Mouse (Mus musculus): ENCODE data around the gene Mpo.

Mpo gene

DNA sequence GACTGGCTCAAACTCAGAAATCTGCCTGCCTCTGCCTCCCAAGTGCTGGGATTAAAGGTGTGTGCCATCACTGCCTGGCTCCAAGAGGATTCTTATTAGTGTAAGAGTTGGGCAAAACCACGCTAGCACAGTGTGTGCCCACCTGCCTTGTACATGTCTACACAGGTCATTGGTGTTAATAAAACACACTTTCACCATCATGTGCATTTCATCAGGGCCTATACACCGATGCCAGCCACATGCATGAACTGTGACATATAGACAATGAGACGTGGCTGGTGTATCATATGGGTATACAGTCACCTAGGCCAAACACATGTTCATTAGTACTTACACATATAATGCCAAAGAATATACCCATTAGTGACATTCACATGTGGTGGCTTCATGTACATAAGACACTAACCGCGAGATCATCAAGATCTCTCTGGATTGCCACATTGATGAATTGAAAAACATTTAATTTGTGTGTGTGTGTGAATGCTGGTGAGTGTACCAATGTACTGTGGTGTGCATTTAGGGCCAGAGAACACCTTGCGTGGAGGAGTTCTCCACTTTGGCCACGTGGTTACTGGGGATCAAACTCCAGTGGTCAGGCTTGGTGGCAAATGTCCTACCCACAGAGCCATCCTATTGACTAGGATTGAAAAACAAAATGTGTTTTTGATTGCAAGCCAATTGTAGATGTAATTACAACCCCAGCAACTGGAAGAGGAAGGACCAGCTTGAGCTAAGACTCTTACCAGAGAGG lies 35.0 kb upstream of the Mpo start:
- no peak for DNase-seq (ENCODE audit: low spot score)

DNA sequence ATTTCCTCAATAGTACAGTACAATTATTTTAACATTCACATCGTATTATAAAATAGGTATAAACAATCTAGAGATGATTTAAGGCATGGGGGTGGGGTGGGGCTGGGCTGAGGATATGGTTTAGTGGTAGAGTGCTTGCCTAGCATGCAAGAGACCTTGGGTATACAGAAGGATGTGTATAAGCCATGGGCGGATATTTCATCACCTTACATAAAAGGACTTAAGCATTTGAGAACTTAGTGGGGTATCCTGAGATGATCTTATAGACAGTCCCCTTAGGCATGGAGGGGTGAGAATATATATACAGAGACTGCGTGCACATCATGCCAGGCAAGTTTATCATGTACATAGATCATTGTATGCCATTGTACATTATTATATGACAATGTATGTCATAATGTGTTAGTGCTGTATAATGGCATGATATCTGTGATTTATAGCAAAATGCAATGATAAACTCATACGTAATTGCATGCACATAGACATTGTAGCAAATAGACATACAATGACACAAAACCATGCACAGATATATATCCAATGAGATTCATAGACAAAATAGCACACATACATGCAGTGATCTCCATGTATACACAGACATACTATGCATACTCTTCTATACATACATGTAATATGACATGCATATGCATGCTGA lies 34.3 kb upstream of the Mpo start:
- no peak for DNase-seq (ENCODE audit: low spot score)

DNA sequence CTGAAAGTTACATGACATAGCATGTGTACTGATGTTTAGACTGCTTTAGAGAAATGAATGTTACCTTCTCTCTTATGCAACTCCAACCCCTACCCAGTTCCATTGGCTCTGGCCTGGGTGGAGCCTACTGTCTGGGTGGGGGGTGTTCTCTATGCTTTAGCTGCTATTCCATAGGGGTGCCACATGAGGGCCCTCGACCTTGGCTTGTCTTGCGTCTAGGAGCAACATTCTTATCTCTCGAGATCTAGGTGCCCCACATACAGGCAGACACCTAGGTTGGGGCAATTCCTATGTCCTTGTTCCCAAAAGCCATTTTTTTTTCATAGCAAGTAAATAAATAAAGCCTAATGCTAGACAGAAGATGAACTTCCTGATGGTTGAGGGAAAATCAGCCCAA lies 33.8 kb upstream of the Mpo start:
- DNase-seq (ENCODE audit: low spot score) = peak; percentile 52

DNA sequence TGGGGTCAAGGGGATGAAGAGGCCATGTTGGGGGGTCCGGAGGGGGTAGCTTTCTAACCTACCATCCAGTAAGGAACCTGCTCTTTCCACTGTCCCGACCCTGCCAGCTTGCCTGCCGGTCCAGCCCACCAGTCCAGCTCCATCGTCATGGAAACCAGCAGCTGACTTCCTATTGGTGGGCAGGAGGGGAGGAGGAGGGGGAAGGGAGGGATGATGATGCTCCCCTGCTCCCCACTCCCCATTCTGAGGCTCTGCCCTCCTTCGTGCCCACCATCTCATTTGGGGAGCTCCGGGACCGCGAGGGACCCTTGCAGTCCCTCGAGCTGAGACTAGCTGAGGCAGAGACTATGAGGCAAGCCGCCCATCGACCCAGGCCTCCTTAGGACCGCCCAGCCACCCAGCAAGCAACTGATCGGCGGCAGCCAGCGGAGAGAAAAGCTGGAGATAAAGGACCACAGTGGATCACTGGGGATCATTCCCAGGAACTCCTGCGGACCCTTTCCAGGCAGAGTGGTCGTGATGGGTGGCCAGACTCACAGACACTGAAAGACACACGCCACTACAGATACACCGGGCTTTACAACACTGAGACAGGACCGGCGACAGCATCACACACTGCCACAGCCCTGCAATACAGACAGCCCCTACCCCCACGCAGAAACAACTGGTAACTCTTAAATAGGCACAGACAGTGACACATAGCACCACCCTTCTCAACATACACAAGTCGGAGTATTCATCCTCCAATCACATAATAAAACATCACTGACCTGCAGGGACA lies 32.9 kb upstream of the Mpo start, which contains the start of gene Tspoap1:
Gene Tspoap1 (plus strand): TSS at position 241 of the 781 bp plus-strand sequence.
- peak; percentile 79 for DNase-seq (ENCODE audit: low spot score)

DNA sequence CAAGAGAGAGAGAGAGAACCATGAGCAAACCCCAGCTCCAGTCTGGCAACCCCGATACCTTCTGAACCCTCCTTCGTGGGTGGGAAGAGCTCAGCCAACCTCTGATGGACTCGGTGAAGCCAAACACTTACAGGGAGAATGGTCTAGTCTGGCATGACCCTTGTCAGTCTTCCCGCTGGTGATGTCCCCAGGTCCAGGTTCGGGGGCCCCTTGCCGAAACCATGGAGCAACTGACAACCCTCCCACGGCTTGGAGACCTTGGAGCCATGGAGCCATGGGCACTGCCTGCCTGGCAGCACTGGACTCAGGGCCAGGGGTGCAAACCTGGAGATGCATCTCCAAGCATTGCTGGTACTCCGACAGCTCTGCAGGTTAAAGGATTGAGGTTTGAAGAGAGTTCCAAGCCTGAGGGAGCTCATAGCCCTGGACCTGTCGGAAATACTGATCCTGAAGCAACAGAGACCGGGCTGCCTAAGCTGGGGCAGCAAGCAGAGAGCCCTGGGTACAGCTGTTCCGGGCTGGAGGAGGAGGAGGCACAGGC lies 32.1 kb upstream of the Mpo start:
- DNase-seq (ENCODE audit: low spot score) = peak; percentile 36

DNA sequence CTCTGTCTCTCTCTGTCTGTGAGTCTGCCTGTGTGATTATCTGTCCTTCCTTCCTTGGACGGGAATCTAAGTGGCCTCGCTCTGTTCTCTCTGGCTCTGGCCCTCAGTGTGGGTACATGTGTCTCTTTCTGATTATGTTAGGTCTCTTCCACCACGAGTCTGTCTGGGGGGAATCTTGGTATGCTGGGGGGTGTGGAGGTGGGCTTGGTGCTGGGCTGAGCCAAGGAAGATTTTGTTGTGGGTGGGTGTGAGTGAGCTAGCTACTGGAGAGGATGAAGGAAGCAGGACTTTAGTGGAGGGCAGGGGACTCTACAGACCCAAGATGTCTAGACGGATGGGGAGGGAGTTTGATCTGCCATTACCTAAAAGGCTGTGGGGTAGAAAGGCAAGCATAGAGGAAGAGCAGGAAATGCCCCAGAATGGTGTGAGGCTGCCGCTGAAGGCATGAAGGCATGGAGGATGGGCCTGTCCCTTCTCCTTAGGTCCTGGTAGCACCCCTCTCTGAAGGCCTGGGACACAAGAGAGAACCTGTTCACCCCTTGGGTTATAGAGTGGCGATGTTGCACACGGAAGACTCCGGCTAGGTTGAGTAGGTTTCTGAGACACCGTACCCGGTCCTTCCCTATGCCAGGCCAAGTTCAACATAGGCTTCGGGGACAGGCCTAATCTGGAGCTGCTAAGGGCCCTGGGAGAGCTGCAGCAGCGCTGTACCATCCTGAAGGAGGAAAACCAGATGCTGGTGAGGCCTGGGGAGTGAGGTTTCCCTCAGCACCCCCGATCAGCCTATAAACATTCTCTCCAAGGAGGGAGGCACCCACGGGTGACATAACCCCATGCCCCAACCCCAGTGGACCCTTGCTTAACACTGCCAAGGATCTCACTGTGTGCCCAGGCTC lies 31.3 kb upstream of the Mpo start:
- no peak for DNase-seq (ENCODE audit: low spot score)

DNA sequence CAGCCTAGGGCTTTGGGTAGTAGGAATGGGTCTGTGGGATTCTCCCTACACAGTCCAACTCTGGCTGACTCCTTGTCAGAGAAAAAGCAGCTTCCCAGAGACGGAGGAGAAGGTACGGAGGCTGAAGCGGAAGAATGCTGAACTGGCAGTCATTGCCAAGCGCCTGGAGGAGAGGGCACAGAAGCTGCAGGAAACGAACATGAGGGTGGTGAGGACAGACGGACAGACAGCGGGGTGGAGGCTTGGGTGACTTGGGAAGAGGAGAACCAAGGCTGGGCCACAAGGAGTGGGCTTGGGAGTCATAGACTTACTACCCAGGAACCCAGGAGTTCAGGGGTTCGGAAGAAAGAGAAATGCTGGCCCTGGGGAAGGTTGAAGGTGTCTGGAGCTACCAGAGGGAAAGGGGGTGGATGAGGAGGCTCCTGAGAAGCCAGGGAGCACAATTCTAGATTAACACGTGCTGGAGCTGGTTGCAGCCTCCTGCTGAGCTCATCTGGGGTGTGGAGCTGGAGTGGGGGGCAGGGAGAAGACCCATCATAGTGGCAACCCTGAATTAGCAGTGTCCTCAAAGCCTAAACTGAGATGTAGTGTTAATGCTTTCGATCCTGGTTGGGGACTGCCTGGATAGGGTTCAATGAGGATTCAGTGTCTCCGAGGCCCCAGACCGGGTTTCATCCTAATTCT lies 30.5 kb upstream of the Mpo start:
- DNase-seq (ENCODE audit: low spot score) = no peak

DNA sequence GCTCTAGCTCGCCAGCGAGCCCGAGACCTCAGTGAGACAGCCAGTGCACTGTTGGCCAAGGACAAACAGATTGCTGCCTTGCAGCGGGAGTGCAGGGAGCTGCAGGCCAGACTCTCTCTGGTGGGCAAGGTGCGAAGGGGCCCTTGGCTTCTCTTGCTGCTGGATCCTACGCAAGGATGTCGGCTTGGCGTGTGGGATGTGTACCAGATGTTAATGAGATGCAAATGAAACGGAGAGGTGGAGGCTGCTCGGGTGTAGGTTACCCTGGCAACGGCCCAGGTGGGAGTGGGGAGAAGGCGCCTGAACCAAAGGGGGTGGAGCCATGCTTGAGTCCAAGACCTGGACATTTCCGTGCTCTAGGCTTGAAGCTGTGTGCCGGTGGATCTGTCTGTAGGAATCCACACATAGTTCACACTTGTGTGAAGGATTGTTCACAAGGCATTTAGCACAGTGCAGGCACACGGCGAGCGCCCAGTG lies 29.8 kb upstream of the Mpo start:
- DNase-seq (ENCODE audit: low spot score) = peak; percentile 70

DNA sequence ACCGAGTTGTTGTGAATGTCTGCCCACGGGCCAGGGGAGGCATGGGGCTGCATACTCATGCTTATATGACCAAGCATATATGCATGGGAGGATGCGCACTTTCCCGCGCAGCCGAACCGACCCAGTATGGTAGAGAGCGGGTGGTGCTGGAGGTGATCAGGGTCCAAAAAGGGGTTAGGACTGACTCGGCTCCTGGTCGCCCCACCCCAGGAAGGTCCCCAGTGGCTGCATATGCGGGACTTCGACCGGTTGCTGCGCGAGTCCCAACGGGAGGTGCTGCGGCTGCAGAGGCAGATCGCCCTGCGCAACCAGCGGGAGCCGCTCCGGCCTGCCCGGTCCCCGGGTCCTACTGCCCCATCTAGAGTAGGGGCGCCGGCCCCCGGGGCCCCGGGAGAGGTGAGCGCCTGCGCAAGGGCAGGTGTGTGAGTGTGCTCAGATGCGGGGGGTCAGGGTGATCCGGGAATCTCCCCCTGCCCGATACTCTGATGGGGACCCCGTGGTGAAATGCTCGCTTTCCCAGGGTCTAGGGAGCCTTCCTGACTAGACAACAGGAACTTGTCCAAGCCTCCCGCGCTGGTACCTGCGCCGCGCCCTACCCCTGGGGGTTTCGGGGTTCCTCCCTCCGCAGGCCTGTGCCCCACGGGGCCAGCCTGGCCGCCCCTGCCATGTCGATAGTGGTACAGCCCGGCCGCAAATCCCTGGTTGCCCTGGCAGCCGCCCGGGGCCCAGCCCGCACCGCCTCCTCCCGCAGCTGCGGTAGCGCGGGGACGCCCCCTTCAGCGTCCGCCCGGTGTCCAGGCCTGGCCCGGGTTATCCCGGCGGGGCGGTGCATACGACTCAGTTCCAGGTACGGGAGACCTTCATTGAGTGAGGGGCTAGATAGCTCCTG lies 29.1 kb upstream of the Mpo start:
- peak; percentile 43 for DNase-seq (ENCODE audit: low spot score)

DNA sequence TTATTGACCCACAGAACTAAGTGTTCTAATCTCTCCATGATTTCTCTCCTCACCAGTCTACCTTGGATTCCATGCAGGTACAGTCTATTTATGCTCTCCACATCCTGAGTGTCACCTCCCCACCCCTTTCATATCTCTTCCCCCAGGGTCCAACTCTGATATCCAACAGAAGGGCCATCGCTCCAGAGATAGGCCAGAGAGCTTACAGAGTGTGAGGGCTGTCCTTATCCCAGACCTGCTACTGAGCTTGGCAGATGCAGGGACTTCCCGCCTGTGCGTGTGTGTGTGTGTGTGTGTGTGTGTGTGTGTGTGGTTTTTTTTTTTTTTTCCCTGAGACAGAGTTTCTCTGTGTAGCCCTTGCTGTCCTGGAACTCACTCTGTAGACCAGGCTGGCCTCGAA lies 24.6 kb upstream of the Mpo start:
- no peak for DNase-seq (ENCODE audit: low spot score)

DNA sequence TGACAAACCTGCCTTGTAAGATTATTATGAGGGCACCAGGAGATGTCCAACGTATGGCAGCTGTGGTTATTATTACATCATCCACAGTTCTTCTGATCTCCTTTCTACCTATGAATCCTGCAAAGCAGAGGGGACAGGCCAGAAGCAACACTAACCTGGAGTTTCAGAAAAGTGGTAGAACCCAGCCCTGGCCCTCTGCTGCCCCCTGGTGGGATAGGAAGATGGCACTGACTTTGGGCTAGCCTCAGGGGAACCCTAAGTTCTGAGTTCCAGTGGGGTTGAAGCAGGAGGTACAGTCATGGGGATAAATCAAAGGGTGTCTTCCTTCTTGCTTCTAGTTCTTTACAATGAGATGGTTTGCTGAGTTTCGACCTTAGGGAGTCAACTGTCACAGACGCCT lies 22.4 kb upstream of the Mpo start:
- peak; percentile 78 for DNase-seq (ENCODE audit: low spot score)

DNA sequence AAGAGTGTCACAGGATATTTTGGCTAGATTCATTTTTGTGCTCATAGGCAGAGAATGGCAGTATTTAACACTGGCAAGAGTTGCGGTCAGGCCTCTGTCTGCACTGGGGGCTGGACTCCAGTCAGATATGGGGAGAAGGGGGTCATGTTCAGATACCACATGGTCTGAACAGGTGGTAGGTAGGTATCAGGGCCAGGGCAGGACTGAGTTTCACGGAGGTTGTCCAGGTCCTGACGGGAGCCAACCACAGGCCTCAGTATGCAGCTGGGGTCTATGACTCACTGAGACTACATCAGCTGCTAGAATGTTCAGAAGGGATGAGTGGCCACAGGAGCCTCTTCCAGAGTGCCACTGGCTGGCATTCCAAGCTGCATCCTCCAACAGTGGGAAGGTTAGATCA lies 21.0 kb upstream of the Mpo start:
- no peak for DNase-seq (ENCODE audit: low spot score)

DNA sequence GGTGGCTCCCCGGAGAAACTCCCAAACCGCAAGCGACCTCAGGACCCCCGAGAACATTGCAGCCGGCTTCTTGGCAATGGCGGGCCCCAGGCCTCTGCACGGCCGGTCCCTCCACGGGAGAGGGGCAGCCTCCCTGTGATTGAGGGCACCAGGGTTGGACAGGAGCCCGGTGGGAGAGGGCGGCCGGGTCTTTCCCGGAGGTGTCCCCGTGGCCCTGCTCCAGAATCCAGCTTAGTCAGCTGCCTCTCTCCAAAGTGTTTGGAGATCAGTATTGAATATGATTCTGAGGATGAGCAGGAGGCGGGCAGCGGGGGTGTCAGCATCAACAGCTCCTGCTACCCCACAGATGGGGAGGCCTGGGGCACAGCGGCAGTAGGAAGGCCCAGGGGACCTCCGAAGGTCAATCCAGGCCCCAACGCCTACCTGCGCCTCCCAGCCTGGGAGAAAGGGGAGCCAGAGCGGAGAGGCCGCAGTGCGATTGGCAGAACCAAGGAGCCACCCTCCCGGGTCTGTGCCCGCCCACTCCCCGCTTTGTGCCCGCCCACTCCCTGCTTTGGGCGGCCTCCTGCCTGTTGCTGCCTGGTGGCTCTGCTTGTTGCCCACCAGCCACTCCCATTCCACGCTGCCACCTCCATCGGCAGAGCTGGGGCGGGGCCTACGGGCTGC lies 15.1 kb upstream of the Mpo start:
- peak; percentile 62 for DNase-seq (ENCODE audit: low spot score)

DNA sequence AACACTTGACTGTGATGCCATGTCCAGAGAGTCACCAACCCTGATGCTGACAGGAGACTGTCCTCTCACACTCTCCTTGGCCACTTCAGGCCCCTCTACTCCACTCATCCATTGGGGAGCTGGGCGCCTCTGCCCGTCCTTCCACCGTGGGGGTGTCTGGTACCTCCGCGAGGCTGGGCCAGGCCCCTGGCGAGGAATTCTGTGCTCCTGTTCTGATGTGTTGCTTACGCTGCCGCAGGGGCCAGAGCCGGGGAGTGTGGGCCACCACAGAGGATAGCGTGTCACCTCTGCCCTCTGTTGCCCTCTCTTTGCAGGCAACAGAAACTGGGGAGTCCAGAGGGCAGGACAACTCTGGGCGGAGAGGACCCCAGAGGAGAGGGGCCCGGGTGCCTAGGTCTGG lies 14.5 kb upstream of the Mpo start:
- DNase-seq (ENCODE audit: low spot score) = no peak

DNA sequence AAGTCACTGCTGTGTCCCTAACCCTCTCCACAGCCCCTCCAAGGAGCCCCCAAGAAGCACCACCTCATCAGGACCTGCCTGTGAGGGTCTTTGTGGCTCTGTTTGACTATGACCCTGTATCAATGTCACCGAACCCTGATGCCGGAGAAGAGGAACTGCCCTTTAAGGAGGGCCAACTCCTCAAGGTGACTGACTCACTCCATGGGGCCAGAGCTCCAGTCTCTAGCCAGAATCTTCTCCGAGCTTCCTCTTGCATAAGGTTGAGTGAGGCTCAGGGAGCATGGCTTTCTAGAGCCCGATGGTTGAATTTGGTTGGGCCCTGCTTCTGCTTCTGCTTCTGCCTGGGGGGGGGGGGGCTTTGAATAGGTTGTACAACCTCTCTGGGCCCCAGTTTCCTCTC lies 14.0 kb upstream of the Mpo start:
- no peak for DNase-seq (ENCODE audit: low spot score)

DNA sequence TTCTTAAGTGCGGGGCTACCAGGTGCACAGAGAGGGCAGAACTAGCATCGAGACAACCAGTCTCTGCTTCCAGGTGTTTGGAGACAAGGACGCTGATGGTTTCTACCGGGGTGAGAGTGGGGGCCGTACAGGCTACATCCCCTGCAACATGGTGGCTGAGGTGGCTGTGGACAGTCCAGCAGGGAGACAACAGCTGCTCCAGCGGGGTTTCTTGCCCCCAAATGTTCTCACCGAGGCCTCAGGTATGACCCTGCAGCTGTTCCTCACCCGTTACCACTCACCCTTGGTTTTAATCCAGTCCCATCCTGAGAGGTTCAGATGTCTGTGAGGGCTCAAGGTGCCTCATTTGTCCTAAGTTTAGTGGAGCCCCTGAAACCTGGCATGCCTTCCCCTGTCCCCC lies 13.3 kb upstream of the Mpo start:
- no peak for DNase-seq (ENCODE audit: low spot score)

DNA sequence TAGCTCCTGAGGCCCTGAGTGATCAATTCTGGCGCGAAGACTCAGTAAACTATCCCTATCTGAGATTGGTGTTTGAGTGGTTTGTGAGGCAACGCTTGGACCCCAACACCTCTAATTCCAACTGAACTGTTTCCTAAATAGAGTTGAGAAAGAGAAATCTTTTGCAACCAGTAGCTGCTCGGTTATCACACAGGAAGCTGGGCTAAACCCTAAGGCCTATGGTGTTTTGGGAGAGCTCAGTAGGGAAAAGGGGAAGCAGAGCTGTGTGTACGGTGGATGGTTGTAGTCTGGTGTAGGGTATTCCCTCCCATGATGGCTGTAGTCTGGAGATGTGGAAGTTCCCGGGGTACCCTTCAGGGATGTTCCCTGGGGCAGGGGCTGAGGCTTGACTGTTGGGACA lies 3.3 kb upstream of the Mpo start:
- no peak for DNase-seq (ENCODE audit: low spot score)

DNA sequence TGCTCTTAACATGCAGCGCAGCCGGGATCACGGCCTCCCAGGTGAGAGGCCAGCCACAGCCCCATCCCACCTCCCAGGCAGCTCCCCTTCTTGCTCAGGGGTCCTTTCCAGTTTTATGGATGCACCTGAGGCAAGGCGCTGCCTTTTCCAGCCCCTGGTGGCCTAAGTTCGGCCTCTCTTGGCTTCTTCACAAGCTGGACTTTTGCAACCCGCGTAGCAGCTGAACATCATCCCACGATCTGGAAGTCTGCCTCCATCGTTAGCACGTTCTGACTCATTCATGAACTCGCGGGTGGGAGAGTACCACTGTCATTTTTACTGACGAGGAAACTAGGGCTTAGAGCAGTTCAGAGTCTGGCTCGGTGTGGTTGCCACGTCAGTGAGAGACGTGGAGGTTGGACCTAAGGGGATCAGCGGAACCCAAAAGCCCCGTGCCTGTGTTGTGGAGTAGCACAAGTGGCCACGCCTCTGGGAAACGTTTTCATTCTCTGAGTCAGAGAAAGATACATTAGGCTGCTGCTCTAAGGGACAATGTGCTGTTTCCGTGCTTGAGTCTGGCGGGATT lies 8.4 kb downstream of the Mpo start:
- peak; percentile 31 for DNase-seq (ENCODE audit: low spot score)

DNA sequence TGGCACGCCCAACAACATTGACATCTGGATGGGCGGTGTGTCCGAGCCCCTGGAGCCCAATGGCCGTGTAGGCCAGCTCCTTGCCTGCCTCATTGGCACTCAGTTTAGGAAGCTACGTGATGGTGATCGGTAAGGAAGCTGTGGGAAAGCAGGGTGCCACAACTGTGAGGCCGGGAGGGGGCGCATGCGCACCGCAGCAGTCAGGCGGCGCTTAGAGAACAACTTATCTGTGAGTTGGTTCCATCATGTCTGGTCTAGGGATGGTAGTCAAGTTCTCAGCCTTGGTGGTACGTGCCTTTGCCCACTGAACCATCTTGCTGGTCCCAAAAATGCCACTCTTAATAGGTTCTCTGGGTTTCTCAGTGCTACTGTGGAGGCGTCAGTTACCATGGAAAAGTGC lies 9.2 kb downstream of the Mpo start:
- peak; percentile 50 for DNase-seq (ENCODE audit: low spot score)

All from layer of hippocampus, adult 11-12 months (tissue).